Mouse (Mus musculus) neural tube, embryonic 14.5 days (tissue): ENCODE measurements at regions not wholly inside any gene's neighbourhood (a gene's known extent, or its start where the extent isn't known, plus 50 kb on each side); places are given as distances from the start of the nearest gene placed in this dataset.

Experiments
- ATAC-seq: fragments of 200-750 bp; cut with Nextera tagmentation; 2 replicates; pipeline ENCODE4 v1.8.0; 2017; ENCODE audit warnings: low read depth, mild to moderate bottlenecking, moderate TSS enrichment, moderate library complexity
- H3K27ac ChIP-seq: fragments of 300-500 bp; sonication (generic); 2 replicates; pipeline ENCODE4 v1.5.1; 2014; ENCODE audit warnings: low read depth, mild to moderate bottlenecking, control low read depth, low read length, moderate library complexity, mixed read lengths
- H3K27me3 ChIP-seq: fragments of 300-500 bp; sonication (generic); 2 replicates; pipeline ENCODE4 v1.6.1; 2014; ENCODE audit warnings: low read length; ENCODE audit not compliant: control insufficient read depth, insufficient read depth
- H3K36me3 ChIP-seq: fragments of 300-500 bp; sonication (generic); 2 replicates; pipeline ENCODE4 v1.6.1; 2014; ENCODE audit warnings: low read length, mixed read lengths; ENCODE audit not compliant: control insufficient read depth, insufficient read depth
- H3K4me1 ChIP-seq: fragments of 300-500 bp; sonication (generic); 2 replicates; pipeline ENCODE4 v1.6.1; 2014; ENCODE audit warnings: low read length; ENCODE audit not compliant: control insufficient read depth, insufficient read depth
- H3K4me2 ChIP-seq: fragments of 300-500 bp; sonication (generic); 2 replicates; pipeline ENCODE4 v1.6.1; 2014; ENCODE audit warnings: mild to moderate bottlenecking, low read depth, low read length, control low read depth
- H3K4me3 ChIP-seq: fragments of 300-500 bp; sonication (generic); 2 replicates; pipeline ENCODE4 v1.5.1; 2014; ENCODE audit warnings: low read depth, low read length, control low read depth, mixed read lengths
- H3K9ac ChIP-seq: fragments of 300-500 bp; sonication (generic); replicated peaks from 2 replicates; pipeline ENCODE4 v1.6.1; 2014; ENCODE audit warnings: low read depth, mild to moderate bottlenecking, control low read depth, low read length, mixed read lengths
- H3K9me3 ChIP-seq: fragments of 300-500 bp; sonication (generic); 2 replicates; pipeline ENCODE4 v1.6.1; 2016; ENCODE audit warnings: low read length; ENCODE audit not compliant: control insufficient read depth
- WGBS: fragments of 180-500 bp; shearing (Covaris S2); extraction: QIAGEN DNeasy Blood & Tissue Kit; methylation state at CpG from one replicate; pipeline ENCODE4 v1.1.7; 2014; 5-methylcytosine and 5-hydroxymethylcytosine counted together

GRCm38 (mm10) chr3:3000199-3000598 lies 2750.4 kb upstream of the Gm8797 start:
- no peak for ATAC-seq
- no peak overlapping the region for H3K9ac ChIP-seq
- peaks cover 18% of the 10 kb centered on the region for H3K9me3 ChIP-seq
- H3K4me3 ChIP-seq, result no peak overlapping the region
- H3K4me1 ChIP-seq, result no peaks in the 10 kb centered on the region
- H3K27ac ChIP-seq, result no peak overlapping the region
- no peaks in the 10 kb centered on the region for H3K36me3 ChIP-seq
- H3K27me3 ChIP-seq, result no peaks in the 10 kb centered on the region
- no peak overlapping the region for H3K4me2 ChIP-seq

- WGBS, result 82% methylated on average over 4 of the region's 4 CpGs
- no peaks in the 10 kb centered on the region for H3K27me3 ChIP-seq
- no peak for ATAC-seq
Measured at GRCm38 (mm10) chr3:3001224-3001623, 2749.4 kb upstream of the Gm8797 start.

DNA sequence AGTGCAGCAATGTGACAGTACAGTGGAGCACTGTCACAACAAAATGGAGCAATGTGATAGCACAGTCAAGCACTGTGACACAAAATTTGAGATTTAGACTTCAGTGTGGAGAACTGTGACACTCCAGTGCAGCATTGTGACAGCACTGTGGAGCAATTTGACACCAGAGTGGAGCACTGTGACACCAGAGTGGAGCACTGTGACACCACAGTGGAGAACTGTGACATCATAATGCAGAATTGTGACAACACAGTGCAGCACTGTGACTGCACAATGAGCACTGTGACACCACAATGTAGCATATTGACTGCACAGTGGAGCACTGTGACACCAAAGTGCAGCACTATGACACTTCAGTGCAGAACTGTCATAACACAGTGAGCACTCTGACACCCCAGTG lies 2749.0 kb upstream of the Gm8797 start:
- no peak overlapping the region for H3K4me3 ChIP-seq
- H3K9me3 ChIP-seq, result peaks cover 21% of the 10 kb centered on the region

More at GRCm38 (mm10) chr3:3001224-3001623, 2749.4 kb upstream of the Gm8797 start:
- H3K4me3 ChIP-seq, result no peak overlapping the region
- H3K27ac ChIP-seq, result no peak overlapping the region
- H3K4me1 ChIP-seq, result no peaks in the 10 kb centered on the region
- H3K36me3 ChIP-seq, result no peaks in the 10 kb centered on the region
- H3K9ac ChIP-seq, result no peak overlapping the region
- H3K4me2 ChIP-seq, result no peak overlapping the region
- H3K9me3 ChIP-seq, result peaks cover 21% of the 10 kb centered on the region

GRCm38 (mm10) chr3:3003425-3003824 lies 2747.2 kb upstream of the Gm8797 start:
- no peak for ATAC-seq
- H3K4me3 ChIP-seq, result no peak overlapping the region
- no peaks in the 10 kb centered on the region for H3K36me3 ChIP-seq
- 92% methylated on average over 1 of the region's 1 CpGs for WGBS
- no peak overlapping the region for H3K27ac ChIP-seq
- H3K27me3 ChIP-seq, result no peaks in the 10 kb centered on the region
- H3K4me2 ChIP-seq, result no peak overlapping the region
- H3K4me1 ChIP-seq, result no peaks in the 10 kb centered on the region
- H3K9me3 ChIP-seq, result peaks cover 32% of the 10 kb centered on the region
- H3K9ac ChIP-seq, result no peak overlapping the region

More for the DNA sequence above, 2749.0 kb upstream of the Gm8797 start:
- Histone ChIP-seq H3K4me1 (no peaks in the 10 kb centered on the region), H3K4me2 (no peak overlapping the region), H3K27me3 (no peaks in the 10 kb centered on the region), H3K36me3 (no peaks in the 10 kb centered on the region), H3K9ac (no peak overlapping the region), H3K27ac (no peak overlapping the region)
- peak; percentile 49 for ATAC-seq

GRCm38 (mm10) chr3:3011111-3011510 lies 2739.5 kb upstream of the Gm8797 start:
- ATAC-seq, result no peak
- WGBS, result 57% methylated on average over 1 of the region's 1 CpGs
- Histone ChIP-seq H3K36me3 (no peaks in the 10 kb centered on the region), H3K27ac (no peak overlapping the region), H3K4me3 (no peak overlapping the region), H3K27me3 (no peaks in the 10 kb centered on the region), H3K9ac (no peak overlapping the region), H3K4me1 (no peaks in the 10 kb centered on the region), H3K9me3 (peaks cover 26% of the 10 kb centered on the region), H3K4me2 (no peak overlapping the region)

- H3K4me2 ChIP-seq, result no peak overlapping the region
- ATAC-seq, result no peak
Measured at GRCm38 (mm10) chr3:3012951-3013350, 2737.7 kb upstream of the Gm8797 start.

DNA sequence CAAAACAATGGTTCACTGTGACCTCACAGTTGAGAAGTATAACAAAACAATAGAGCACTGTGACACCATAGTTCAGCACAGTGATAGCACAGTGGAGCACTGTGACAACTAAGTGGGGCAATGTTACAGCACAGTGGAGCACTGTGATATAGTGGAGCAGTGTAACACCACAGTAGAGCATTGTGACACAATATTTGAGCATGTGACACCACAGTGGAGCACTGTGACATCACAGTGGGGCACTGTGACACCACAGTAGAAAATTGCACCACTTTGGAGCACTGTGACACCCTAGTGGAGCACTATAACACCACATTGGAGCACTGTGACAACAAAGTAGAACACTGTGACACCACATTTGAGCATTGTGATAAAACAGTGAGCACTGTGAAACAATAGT lies 2735.6 kb upstream of the Gm8797 start:
- no peak for ATAC-seq
- Histone ChIP-seq H3K36me3 (no peaks in the 10 kb centered on the region), H3K9ac (no peak overlapping the region), H3K4me3 (no peak overlapping the region), H3K27me3 (no peaks in the 10 kb centered on the region), H3K27ac (no peak overlapping the region), H3K4me2 (no peak overlapping the region), H3K4me1 (no peaks in the 10 kb centered on the region), H3K9me3 (peaks cover 21% of the 10 kb centered on the region)

More at GRCm38 (mm10) chr3:3012951-3013350, 2737.7 kb upstream of the Gm8797 start:
- no peaks in the 10 kb centered on the region for H3K36me3 ChIP-seq
- no peaks in the 10 kb centered on the region for H3K27me3 ChIP-seq
- H3K9me3 ChIP-seq, result peaks cover 22% of the 10 kb centered on the region
- H3K4me3 ChIP-seq, result no peak overlapping the region
- H3K9ac ChIP-seq, result no peak overlapping the region
- WGBS, result 82% methylated on average over 5 of the region's 5 CpGs
- no peaks in the 10 kb centered on the region for H3K4me1 ChIP-seq
- H3K27ac ChIP-seq, result no peak overlapping the region

GRCm38 (mm10) chr3:3016572-3016971 lies 2734.0 kb upstream of the Gm8797 start:
- Histone ChIP-seq H3K27me3 (no peaks in the 10 kb centered on the region), H3K4me3 (no peak overlapping the region), H3K36me3 (no peaks in the 10 kb centered on the region), H3K9ac (no peak overlapping the region), H3K4me2 (no peak overlapping the region), H3K9me3 (peaks cover 20% of the 10 kb centered on the region), H3K27ac (no peak overlapping the region), H3K4me1 (no peaks in the 10 kb centered on the region)
- ATAC-seq, result no peak
- 94% methylated on average over 1 of the region's 1 CpGs for WGBS

- Histone ChIP-seq H3K4me2 (no peak overlapping the region), H3K4me3 (no peak overlapping the region), H3K27me3 (no peaks in the 10 kb centered on the region), H3K27ac (no peak overlapping the region), H3K9me3 (peaks cover 27% of the 10 kb centered on the region), H3K9ac (no peak overlapping the region), H3K4me1 (no peaks in the 10 kb centered on the region), H3K36me3 (no peaks in the 10 kb centered on the region)
- ATAC-seq, result no peak
- WGBS, result 95% methylated on average over 2 of the region's 2 CpGs
Measured at GRCm38 (mm10) chr3:3032793-3033192, 2717.8 kb upstream of the Gm8797 start.
